Mouse (Mus musculus) adrenal gland, postnatal 0 days (tissue): ENCODE data around the gene Fbxo4. TPM values are rescaled to one million over a fixed set of nuclear protein-coding genes. Genes with fewer than 3 reads are reported as not detected.

Source experiments
- polyA plus RNA-seq: library from polyadenylated mRNA; unstranded; fragments of >200 nt; fragmentation: Nextera tagmentation; extraction: Ambion mirVana; gene quantifications from 2 replicates; pipeline ENCODE4 v1.2.1, GENCODE M21; 2015

The Fbxo4 gene
- 24.3 and 28.9 TPM in 2 replicates for polyA plus RNA-seq

GRCm38 (mm10) chr15:3979061-3979848 lies at the start of gene Fbxo4:
Gene Fbxo4 (minus strand): TSS chr15:3979573.

DNA sequence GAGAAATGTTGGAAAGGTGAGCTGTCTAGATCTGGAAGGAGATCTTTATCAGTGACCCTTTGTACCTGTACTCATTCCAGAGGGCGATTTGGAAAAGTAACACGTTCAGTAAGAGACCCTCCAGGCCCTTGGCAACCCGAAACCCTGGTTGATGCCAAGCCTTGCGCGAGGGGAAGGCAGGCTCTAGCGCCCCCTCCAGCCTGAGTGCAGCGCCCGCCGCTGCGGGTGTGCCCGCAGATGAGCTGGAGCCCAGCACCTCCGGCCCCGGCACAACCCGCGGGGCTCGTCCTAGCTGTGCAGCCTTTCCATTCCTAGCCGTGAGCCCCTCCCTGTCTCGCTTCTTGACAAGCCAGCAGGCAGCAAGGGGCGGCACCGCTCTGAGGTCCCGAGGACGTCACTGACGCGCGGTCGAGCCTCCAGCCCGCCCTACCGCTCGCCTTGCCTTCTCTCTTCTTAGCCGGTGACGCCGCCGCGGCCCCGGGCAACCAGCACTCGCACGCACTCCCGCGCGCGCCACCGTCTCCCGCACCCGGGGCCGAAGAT lies 46.9 kb upstream of the Fbxo4 start, which contains the start of gene Oxct1:
Gene Oxct1 (plus strand): TSS at position 153 of the 543 bp plus-strand sequence.

GRCm38 (mm10) chr15:3995448-3996266 lies 16.3 kb upstream of the Fbxo4 start, which contains the start of gene AW549877:
Gene AW549877 (minus strand): TSS chr15:3995744.

Other genes with a start within 250 kb of the Fbxo4 start
- gene AW549877, start 16.2 kb upstream of the Fbxo4 start, polyA plus RNA-seq = 13.4 and 14.5 TPM in 2 replicates
- 87.3 and 96.6 TPM in 2 replicates for gene Oxct1, start 46.8 kb upstream of the Fbxo4 start, polyA plus RNA-seq